Mouse (Mus musculus): ENCODE measurements around the gene Gm10490.
"Not testable (repeated sequence)": the region's sequence is repeated elsewhere in the genome, so short reads cannot be mapped to it uniquely, and the experiment has no call there.

Gene Gm10490

GRCm38 (mm10) chrX:7909242-7909641 is at the start of gene Gm10490:
Gene Gm10490 (plus strand): TSS chrX:7909542.
- H3K27me3 ChIP-seq (ENCODE audit: control insufficient read depth, insufficient read depth, low read length, poor library complexity, severe bottlenecking); DNase-seq (ENCODE audit: low read depth, low spot score); H3K36me3 ChIP-seq (ENCODE audit: control insufficient read depth, insufficient read depth, low read length, poor library complexity, severe bottlenecking): not testable (repeated sequence)

- no peak for DNase-seq (ENCODE audit: low read depth, low spot score)
- Histone ChIP-seq H3K27me3 (ENCODE audit: control insufficient read depth, insufficient read depth, low read length, poor library complexity, severe bottlenecking) (no peaks in the 10 kb centered on the region), H3K36me3 (ENCODE audit: control insufficient read depth, insufficient read depth, low read length, poor library complexity, severe bottlenecking) (no peaks in the 10 kb centered on the region)
Measured at GRCm38 (mm10) chrX:7863181-7863580, 46.2 kb upstream of the Gm10490 start.

GRCm38 (mm10) chrX:7864551-7864950 is 44.8 kb upstream of the Gm10490 start:
- peak; percentile 64 for DNase-seq (ENCODE audit: low read depth, low spot score)
- Histone ChIP-seq H3K27me3 (ENCODE audit: control insufficient read depth, insufficient read depth, low read length, poor library complexity, severe bottlenecking) (no peaks in the 10 kb centered on the region), H3K36me3 (ENCODE audit: control insufficient read depth, insufficient read depth, low read length, poor library complexity, severe bottlenecking) (no peaks in the 10 kb centered on the region)

GRCm38 (mm10) chrX:7865343-7865742 is 44.0 kb upstream of the Gm10490 start:
- Histone ChIP-seq H3K36me3 (ENCODE audit: control insufficient read depth, insufficient read depth, low read length, poor library complexity, severe bottlenecking) (no peaks in the 10 kb centered on the region), H3K27me3 (ENCODE audit: control insufficient read depth, insufficient read depth, low read length, poor library complexity, severe bottlenecking) (no peaks in the 10 kb centered on the region)
- peak; percentile 45 for DNase-seq (ENCODE audit: low read depth, low spot score)

GRCm38 (mm10) chrX:7865786-7866185 is 43.6 kb upstream of the Gm10490 start:
- H3K27me3 ChIP-seq (ENCODE audit: control insufficient read depth, insufficient read depth, low read length, poor library complexity, severe bottlenecking): no peaks in the 10 kb centered on the region
- DNase-seq (ENCODE audit: low read depth, low spot score): no peak
- H3K36me3 ChIP-seq (ENCODE audit: control insufficient read depth, insufficient read depth, low read length, poor library complexity, severe bottlenecking): no peaks in the 10 kb centered on the region

- H3K27me3 ChIP-seq (ENCODE audit: control insufficient read depth, insufficient read depth, low read length, poor library complexity, severe bottlenecking): no peaks in the 10 kb centered on the region
- no peak for DNase-seq (ENCODE audit: low read depth, low spot score)
- H3K36me3 ChIP-seq (ENCODE audit: control insufficient read depth, insufficient read depth, low read length, poor library complexity, severe bottlenecking): peaks cover 2% of the 10 kb centered on the region; the same call in 1 of the 2 replicates
Measured at GRCm38 (mm10) chrX:7867141-7867540, 42.2 kb upstream of the Gm10490 start.

- H3K27me3 ChIP-seq (ENCODE audit: control insufficient read depth, insufficient read depth, low read length, poor library complexity, severe bottlenecking): no peaks in the 10 kb centered on the region
- H3K36me3 ChIP-seq (ENCODE audit: control insufficient read depth, insufficient read depth, low read length, poor library complexity, severe bottlenecking): peaks cover 4% of the 10 kb centered on the region; the same call in 1 of the 2 replicates
- no peak for DNase-seq (ENCODE audit: low read depth, low spot score)
Measured at GRCm38 (mm10) chrX:7868506-7868905, 40.8 kb upstream of the Gm10490 start.

GRCm38 (mm10) chrX:7869826-7870225 is 39.5 kb upstream of the Gm10490 start:
- no peaks in the 10 kb centered on the region for H3K27me3 ChIP-seq (ENCODE audit: control insufficient read depth, insufficient read depth, low read length, poor library complexity, severe bottlenecking)
- peaks cover 5% of the 10 kb centered on the region; the same call in 1 of the 2 replicates for H3K36me3 ChIP-seq (ENCODE audit: control insufficient read depth, insufficient read depth, low read length, poor library complexity, severe bottlenecking)
- DNase-seq (ENCODE audit: low read depth, low spot score): no peak

GRCm38 (mm10) chrX:7878007-7878419 is 31.3 kb upstream of the Gm10490 start, which contains the start of gene Pim2:
Gene Pim2 (plus strand): TSS chrX:7878262.
- peak; percentile 93 for DNase-seq (ENCODE audit: low read depth, low spot score)
- Histone ChIP-seq H3K36me3 (ENCODE audit: control insufficient read depth, insufficient read depth, low read length, poor library complexity, severe bottlenecking) (peaks cover 1% of the 10 kb centered on the region), H3K27me3 (ENCODE audit: control insufficient read depth, insufficient read depth, low read length, poor library complexity, severe bottlenecking) (no peaks in the 10 kb centered on the region)

- no peaks in the 10 kb centered on the region for H3K27me3 ChIP-seq (ENCODE audit: control insufficient read depth, insufficient read depth, low read length, poor library complexity, severe bottlenecking)
- peak; percentile 31 for DNase-seq (ENCODE audit: low read depth, low spot score)
- peaks cover 1% of the 10 kb centered on the region for H3K36me3 ChIP-seq (ENCODE audit: control insufficient read depth, insufficient read depth, low read length, poor library complexity, severe bottlenecking)
Measured at GRCm38 (mm10) chrX:7878495-7878894, 30.8 kb upstream of the Gm10490 start.

- peak; percentile 90 for DNase-seq (ENCODE audit: low read depth, low spot score)
- no peaks in the 10 kb centered on the region; the same call in 1 of the 2 replicates for H3K36me3 ChIP-seq (ENCODE audit: control insufficient read depth, insufficient read depth, low read length, poor library complexity, severe bottlenecking)
- H3K27me3 ChIP-seq (ENCODE audit: control insufficient read depth, insufficient read depth, low read length, poor library complexity, severe bottlenecking): no peaks in the 10 kb centered on the region
Measured at GRCm38 (mm10) chrX:7879819-7880218, 29.5 kb upstream of the Gm10490 start.

GRCm38 (mm10) chrX:7883841-7884567 is 25.3 kb upstream of the Gm10490 start, which contains the start of gene Slc35a2:
Gene Slc35a2 (plus strand): TSS chrX:7884028.
- Histone ChIP-seq H3K36me3 (ENCODE audit: control insufficient read depth, insufficient read depth, low read length, poor library complexity, severe bottlenecking) (no peaks in the 10 kb centered on the region; the same call in 1 of the 2 replicates), H3K27me3 (ENCODE audit: control insufficient read depth, insufficient read depth, low read length, poor library complexity, severe bottlenecking) (no peaks in the 10 kb centered on the region)
- DNase-seq (ENCODE audit: low read depth, low spot score): peak; percentile 87

GRCm38 (mm10) chrX:7898211-7898610 is 11.1 kb upstream of the Gm10490 start:
- Histone ChIP-seq H3K27me3 (ENCODE audit: control insufficient read depth, insufficient read depth, low read length, poor library complexity, severe bottlenecking) (no peaks in the 10 kb centered on the region), H3K36me3 (ENCODE audit: control insufficient read depth, insufficient read depth, low read length, poor library complexity, severe bottlenecking) (peaks cover 9% of the 10 kb centered on the region; the same call in 1 of the 2 replicates)
- DNase-seq (ENCODE audit: low read depth, low spot score): peak; percentile 75

- Histone ChIP-seq H3K36me3 (ENCODE audit: control insufficient read depth, insufficient read depth, low read length, poor library complexity, severe bottlenecking) (peaks cover 9% of the 10 kb centered on the region; the same call in 1 of the 2 replicates), H3K27me3 (ENCODE audit: control insufficient read depth, insufficient read depth, low read length, poor library complexity, severe bottlenecking) (no peaks in the 10 kb centered on the region)
- peak; percentile 94 for DNase-seq (ENCODE audit: low read depth, low spot score)
Measured at GRCm38 (mm10) chrX:7898880-7899874, 10.2 kb upstream of the Gm10490 start, which contains the start of the genes Pqbp1 and Timm17b. Gene Pqbp1 (minus strand): TSS chrX:7899269. Gene Timm17b (plus strand): TSS chrX:7899357.
